Mouse (Mus musculus) embryonic facial prominence, embryonic 13.5 days (tissue): ENCODE results near the gene Kntc1. TPM values are rescaled to one million over a fixed set of nuclear protein-coding genes. Genes with fewer than 3 reads are reported as not detected.

Source experiments
- polyA plus RNA-seq: library from polyadenylated mRNA; unstranded; fragments of >200 nt; fragmentation: Nextera tagmentation; extraction: Ambion mirVana; gene quantifications from 2 replicates; pipeline ENCODE4 v1.2.1, GENCODE M21; 2015

Gene Kntc1
- polyA plus RNA-seq, 1 experiment from 2014 or later, result 32.3 TPM

Other genes starting within 250 kb of the Kntc1 start
- gene B3gnt4, start 239.3 kb upstream of the Kntc1 start, polyA plus RNA-seq, result 1.3 and 1.6 TPM in 2 replicates
- 116 and 125 TPM in 2 replicates for gene Diablo, start 225.5 kb upstream of the Kntc1 start, polyA plus RNA-seq
- gene Gm49027, start 224.2 kb upstream of the Kntc1 start, polyA plus RNA-seq, result 0.49 and 0.95 TPM in 2 replicates
- 24.2 and 28.9 TPM in 2 replicates for gene Vps33a, start 176.7 kb upstream of the Kntc1 start, polyA plus RNA-seq
- 41.8 and 48.6 TPM in 2 replicates for gene Clip1, start 65.1 kb upstream of the Kntc1 start, polyA plus RNA-seq
- gene Zcchc8, start 28.6 kb upstream of the Kntc1 start, polyA plus RNA-seq, result 94.1 and 96.2 TPM in 2 replicates
- 168 and 177 TPM in 2 replicates for gene Rsrc2, start 302 bp upstream of the Kntc1 start, polyA plus RNA-seq
- 0.26 and 0.59 TPM in 2 replicates for gene Hcar2, start 115.8 kb downstream of the Kntc1 start, polyA plus RNA-seq
- 0.23 and 0.28 TPM in 2 replicates for gene Hcar1, start 130.3 kb downstream of the Kntc1 start, polyA plus RNA-seq
- gene Denr, start 157.5 kb downstream of the Kntc1 start, polyA plus RNA-seq, result 167 and 174 TPM in 2 replicates
- gene Gm43518, start 177.7 kb downstream of the Kntc1 start, polyA plus RNA-seq, result 3.9 and 4.6 TPM in 2 replicates
- gene Ccdc62, start 181.0 kb downstream of the Kntc1 start, polyA plus RNA-seq, result 8.6 and 9.5 TPM in 2 replicates
- 9.6 and 12.3 TPM in 2 replicates for gene Hip1r, start 223.9 kb downstream of the Kntc1 start, polyA plus RNA-seq